Mouse (Mus musculus): ENCODE data around the gene Itpr1.

- no peak for TF ChIP-seq EP300 (optimal IDR thresholded peaks at IDR 0.05)
- no peak for TF ChIP-seq CTCF (IDR thresholded peaks at IDR 0.05; ENCODE audit: low read depth)
These were observed 100.2 kb downstream of the Itpr1 start for GRCm38 (mm10) chr6:108313056-108313455.
